Mouse (Mus musculus) ZHBTc4 (cell line): ENCODE results near the gene St5.

Experiments
- DNase-seq: peaks from one replicate; pipeline ENCODE4 v3.0.0-alpha.2; 2011; ENCODE audit warnings: low read depth, low spot score

The St5 gene

GRCm38 (mm10) chr7:109641102-109641501 lies 62.3 kb downstream of the St5 start:
- DNase-seq, result no peak

DNA sequence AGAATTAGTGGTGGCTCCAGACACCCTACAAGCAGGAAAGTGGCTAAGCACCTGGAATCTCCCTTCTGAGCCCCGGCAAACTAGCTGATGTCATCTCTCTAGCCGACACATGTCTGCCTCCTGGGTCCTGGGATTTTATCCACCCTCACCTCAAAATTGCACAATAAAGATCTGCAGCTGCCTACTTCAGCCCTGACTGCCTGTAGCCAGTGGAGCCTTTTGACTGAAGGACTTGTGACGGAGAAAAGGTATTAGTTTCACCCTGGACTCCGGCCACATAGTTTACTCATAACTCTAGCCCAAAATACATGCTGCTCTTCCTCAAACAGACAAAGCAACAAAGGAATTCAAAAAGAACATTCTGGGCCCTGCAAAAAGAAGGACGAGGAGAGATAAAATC lies 66.0 kb downstream of the St5 start:
- DNase-seq, result no peak

- no peak for DNase-seq
Observed at GRCm38 (mm10) chr7:109636086-109636792, 67.2 kb downstream of the St5 start.

DNA sequence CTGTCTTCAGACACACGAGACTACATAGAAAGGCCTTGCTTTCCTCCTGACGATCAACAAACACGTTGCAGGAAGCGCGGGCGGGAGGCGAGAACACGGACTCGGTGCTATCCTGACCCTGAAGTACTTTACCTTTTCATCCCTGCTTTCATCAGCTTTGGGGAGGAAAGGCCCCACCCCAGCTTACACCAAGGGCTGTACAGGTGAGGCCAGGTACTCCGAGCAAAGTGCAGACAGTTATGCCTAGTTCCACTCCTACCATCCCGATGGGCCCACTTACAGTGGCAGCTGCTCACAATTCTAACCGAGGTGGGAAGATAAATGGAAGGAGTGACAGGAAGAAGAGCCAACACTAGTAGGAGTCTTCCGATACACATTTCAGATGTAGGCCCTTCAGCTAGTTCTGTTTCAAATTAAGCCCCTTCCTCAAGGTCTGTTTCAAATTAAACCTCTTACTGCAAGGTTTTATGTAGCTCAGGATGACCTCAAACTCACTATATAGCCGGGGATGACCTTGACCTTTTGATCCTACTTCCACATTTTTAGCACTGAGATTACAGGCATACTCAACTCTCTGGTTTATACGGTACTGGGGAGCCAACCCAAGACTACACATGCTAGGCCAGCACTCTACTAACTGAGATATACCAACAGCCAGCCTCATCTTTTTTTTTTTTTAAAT lies 69.9 kb downstream of the St5 start:
- DNase-seq, result no peak

DNA sequence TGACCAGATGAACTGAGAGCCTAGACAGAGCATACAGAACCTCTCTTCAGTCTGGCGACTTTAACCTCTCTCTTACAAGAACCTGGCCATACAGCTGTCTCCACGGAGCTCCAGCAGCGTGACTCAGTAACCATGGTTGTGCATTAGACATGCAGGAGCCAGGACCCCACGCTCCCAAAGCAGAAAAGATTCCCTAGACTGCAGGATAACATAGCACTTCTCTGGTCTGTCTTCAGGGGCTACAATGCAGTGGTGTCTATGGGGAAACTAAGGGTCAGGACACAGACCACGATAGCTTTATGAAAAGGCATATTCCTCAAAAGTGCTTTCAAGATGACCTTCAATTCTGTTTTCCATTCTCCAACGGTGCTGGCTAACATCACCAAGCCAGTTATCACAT lies 72.1 kb downstream of the St5 start:
- no peak for DNase-seq

GRCm38 (mm10) chr7:109629871-109630778 lies 73.3 kb downstream of the St5 start:
- DNase-seq, result peak; percentile 33

DNA sequence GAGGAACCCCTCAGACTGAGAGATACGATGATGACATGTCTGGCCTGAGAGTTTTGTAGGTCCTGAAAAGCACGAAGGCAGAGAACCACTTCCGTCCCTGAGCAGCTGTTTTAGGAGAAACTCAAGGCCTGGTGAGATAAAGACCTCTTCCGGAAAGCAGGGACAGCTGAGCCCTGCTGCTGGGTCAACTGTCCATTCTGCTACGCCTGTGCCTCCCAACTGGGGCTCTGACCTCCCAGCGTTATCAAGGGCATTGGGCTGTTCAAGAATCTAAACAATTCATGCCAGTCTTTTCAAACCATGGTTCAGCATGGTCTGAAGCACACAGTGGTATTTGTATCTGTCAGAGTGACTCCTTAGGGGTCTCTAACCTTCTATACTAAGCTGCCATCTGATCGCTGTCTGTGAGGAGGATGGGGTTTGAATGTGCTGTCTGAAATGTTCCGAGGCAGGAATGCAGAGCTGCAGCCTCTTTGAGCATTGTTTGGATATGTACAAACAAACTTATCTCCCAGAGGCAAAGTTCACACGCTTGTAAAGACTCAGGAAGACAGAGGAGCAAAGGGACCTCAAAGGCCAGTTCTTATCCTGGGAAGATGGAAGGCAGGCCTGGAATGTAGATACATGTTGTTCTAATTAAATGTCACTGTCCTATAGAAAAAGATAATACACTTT lies 74.3 kb downstream of the St5 start:
- DNase-seq, result no peak

DNA sequence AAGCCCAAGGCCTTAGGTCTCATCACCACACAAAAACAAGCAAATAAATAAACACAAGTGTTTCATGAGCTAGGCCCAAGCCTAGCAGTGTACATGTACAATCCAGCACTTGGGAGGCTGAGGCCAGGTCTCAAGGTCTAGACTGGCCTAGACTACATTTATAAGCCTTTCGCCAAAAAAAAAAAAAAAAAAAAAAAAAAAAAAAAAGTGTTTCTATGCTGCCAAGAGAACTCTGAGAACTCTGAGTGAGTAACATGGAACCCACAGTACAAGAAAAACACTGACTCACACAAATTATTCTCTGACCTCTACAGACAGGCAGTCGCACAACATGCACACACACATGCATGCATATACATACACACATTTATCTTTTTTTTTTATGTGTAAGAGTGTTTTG lies 75.6 kb downstream of the St5 start:
- no peak for DNase-seq

GRCm38 (mm10) chr7:109622234-109622838 lies 81.1 kb downstream of the St5 start:
- DNase-seq, result no peak

DNA sequence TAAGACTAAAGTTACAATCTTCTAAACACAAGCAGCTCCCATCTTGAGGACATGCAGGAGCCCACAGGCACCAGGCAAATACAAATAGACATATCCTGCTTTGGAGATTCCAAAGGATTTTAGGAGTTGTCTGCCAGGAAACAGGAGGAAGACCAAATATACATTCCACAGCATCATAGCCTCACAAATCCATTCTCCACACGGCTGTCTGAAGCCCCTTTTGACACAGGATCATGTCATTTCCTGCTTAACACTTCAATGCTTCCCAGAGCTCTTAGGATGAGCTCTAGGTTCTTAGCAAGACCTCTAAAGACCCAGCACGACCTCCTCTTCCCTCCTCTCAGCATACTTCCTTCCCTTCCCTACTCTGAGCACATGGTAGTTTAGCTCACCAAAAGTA lies 82.4 kb downstream of the St5 start:
- no peak for DNase-seq

GRCm38 (mm10) chr7:109620288-109620687 lies 83.1 kb downstream of the St5 start:
- no peak for DNase-seq

GRCm38 (mm10) chr7:109618721-109619120 lies 84.7 kb downstream of the St5 start:
- DNase-seq, result peak; percentile 79

DNA sequence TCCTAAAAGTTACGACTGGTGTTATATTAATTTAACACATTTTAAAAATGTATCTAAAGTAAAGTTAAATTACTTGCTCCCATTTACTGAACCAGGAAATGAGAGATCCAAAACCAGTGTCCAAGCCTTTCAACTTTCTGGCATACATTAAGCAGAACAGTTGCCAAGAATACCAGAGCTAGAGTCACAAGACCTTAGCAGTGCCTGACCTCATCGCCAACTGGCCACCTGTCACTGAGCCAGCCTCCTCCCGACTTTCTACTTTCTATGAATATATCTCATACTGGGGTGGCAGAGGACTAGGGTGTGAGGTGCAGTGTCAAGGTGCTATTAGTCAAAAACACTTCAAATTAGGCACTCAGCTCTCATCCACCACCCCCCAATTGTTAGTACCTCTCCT lies 85.6 kb downstream of the St5 start:
- no peak for DNase-seq

DNA sequence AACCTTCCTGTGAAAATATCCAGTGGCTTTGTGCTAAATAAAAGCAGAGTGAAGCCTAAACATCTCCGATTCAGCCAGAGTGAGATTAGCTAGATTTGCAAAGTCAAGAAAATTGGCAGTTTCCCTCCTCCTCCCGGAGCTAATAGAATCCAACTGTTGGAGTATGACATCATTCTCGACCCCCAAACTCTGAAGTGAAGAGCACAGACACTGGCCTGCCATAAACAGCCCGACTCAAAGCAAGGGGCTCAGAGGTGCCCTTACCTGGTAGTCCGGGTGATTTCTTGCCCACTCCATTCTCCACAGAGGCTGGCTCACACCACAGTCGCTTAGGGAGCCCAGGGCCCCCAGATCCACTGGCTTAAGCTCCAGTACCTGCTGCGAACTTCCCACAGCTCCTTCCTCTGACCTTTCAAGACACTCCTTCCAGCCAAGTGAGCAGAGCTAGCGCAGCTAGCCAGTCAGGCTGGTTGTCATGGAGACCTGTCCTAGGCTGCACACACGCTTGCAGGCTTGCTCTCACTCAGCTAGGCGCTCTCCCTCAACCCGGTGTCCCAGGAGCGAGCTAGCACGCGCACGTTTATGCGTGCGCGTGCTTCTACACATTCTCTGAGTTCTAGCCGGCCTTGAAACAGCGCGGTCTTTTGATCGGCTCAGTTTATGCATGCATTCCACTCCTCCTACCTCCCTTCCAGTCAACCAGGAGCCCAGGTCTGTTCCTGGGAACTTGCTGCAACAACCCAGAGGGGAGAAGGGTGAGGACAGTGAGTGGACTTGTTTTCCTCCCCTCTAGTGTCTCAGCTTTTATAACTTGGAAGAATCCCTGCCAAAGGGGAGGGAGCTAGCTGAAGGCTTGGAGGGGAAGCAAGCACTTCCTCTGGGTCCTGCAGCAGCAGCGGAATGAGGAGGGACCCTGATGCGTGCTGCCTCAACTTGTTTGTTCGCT lies 87.1 kb downstream of the St5 start:
- peak; percentile 99 for DNase-seq

DNA sequence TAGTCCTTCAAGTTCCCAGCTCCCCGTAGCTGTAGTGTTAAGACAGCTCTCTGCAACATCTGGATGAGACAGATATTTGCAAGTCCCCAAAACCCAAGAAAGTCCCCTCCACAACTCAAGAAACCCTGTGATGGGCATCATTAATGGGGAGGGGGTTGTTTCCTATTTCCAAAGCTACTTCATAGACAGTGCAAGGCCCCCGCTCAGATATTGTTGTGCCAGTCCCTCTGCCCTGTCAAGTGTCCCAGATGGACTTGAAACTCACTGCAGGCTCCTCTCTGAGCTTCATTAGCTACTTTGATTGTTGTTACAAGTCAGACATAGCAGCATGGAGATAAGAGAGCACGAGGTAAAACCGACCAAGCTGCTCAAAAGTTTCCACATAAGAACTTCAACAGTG lies 87.8 kb downstream of the St5 start:
- DNase-seq, result no peak

DNA sequence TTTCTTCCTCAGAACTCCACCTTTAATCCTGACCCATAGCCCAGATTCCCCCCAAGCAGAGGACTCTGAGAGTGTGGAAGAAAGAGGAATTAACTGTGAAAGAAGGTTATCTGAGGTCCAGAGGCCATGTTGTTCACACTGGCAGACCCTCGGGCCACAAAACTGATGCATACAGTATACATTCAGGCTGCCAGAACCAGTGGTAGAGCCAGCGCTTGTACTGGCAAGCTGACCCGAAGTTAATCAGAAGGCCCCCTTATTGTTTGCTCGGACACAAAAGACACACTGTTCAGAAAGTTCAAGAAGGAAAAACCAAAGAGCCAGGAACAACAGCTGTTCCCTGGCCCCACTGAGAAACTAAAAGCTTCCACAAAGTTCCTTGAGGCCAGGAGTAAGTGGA lies 88.5 kb downstream of the St5 start:
- no peak for DNase-seq

GRCm38 (mm10) chr7:109613531-109614021 lies 89.8 kb downstream of the St5 start:
- DNase-seq, result peak; percentile 70

DNA sequence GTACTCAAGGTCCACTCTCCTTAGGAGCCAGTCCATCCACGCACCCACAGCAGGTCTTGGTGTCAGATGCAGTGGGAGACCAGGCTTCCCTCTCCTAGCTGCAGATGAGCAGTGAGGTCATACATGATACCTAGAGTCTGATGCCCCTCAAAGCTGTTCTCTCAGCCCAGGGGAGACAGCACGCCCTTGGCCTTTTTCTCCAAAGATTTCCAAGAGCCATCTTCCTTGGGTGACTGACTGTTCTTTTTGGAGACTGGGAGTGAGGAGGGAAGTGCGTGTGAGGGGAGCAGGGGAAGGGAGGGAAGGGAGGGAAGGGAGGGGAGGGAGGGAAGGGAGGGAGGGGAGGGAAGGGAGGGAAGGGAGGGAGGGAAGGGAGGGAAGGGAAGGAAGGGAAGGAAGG lies 90.4 kb downstream of the St5 start:
- DNase-seq, result peak; percentile 62

GRCm38 (mm10) chr7:109612531-109612930 lies 90.9 kb downstream of the St5 start:
- no peak for DNase-seq

DNA sequence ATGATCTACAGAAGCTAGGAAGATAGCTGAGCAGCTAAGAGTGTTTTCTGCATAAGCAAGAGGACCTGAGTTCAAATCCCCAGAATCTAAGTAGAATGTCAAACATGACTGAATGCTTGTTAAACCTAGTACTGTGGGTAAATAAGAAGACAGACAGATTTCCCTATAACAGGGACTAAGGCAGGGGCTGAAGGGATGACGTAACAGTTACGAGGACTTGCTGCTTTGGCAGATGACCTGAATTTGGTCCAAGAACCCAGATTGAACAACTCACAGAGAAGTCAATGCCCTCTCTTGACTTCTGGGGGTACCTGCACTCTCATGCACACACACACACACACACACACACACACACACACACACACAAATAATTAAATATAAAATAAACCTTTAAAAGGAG lies 93.1 kb downstream of the St5 start:
- DNase-seq, result no peak
